Mouse (Mus musculus): ENCODE measurements at regions not wholly inside any gene's neighbourhood (a gene's known extent, or its start where the extent isn't known, plus 50 kb on each side); places are given as distances from the start of the nearest gene placed in this dataset.

DNA sequence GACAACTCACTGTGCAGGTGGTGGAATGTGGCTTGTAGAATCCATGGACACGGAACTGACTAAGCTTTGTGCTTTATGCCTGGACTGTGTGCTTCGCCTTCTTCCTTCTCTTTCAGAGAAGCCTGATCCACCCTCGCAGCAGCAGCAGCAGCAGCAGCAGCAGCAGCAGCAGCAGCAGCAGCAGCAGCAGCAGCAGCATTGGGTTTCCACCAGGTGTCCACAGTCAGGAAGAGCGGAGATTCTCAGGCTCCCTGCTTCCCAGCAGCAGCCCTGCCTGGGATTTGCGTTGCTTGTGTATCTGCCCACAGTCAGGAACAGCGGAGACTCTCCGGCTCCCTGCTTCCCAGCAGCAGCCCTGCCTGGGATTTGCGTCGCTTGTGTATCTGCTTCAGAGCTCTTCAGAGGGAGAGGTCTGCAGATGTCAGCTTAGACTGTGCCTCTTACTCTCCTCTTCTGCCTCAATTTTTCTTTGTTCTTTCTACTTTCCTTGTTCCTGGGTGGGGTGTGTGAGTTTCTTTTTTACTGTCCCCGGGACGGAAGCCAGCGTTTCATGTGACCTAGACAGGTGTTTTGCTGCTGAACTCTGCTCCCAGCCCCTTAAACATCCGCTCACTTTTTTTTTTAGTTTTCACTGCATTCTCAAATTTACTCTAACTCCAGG, 168.1 kb upstream of the Olig3 start:
- TF ChIP-seq CTCF (IDR thresholded peaks at IDR 0.05; ENCODE audit: insufficient read depth, low read depth, low read length): no peak
- no peak for TF ChIP-seq POLR2A (IDR thresholded peaks at IDR 0.05; ENCODE audit: insufficient read depth, low read depth, low read length)

Measured in olfactory bulb, adult 2 months (tissue).